Mouse (Mus musculus) left cerebral cortex, postnatal 14 days (tissue): ENCODE results near the gene Hba-a2. TPM values are rescaled to one million over a fixed set of nuclear protein-coding genes. Genes with fewer than 3 reads are reported as not detected.

Experiments used
- total RNA-seq, 2 experiments: library from RNA; stranded (reverse); gene quantifications; 2 replicates each; pipeline ENCODE4 v1.2.3; 2021

Hba-a2 gene
- total RNA-seq, 2 experiments from 2014 or later: 768 to 806 TPM

Other genes with a start within 250 kb of the Hba-a2 start
- gene Il9r, start 96.2 kb upstream of the Hba-a2 start, total RNA-seq: not detected
- gene Snrnp25, start 91.1 kb upstream of the Hba-a2 start, total RNA-seq: 10 to 100 TPM; 24.9 to 26.2 TPM
- gene Rhbdf1, start 74.2 kb upstream of the Hba-a2 start, total RNA-seq: 10 to 100 TPM; 16.5 to 18.0 TPM
- gene Mpg, start 70.0 kb upstream of the Hba-a2 start, total RNA-seq: 10 to 100 TPM; 18.7 to 20.5 TPM
- gene Nprl3, start 28.8 kb upstream of the Hba-a2 start, total RNA-seq: 10 to 100 TPM; 47.0 to 57.0 TPM
- gene Hba-x, start 20.1 kb upstream of the Hba-a2 start, total RNA-seq: not detected
- 100 to 1,000 TPM; 855 to 863 TPM for gene Hba-a1, start 13.0 kb upstream of the Hba-a2 start, total RNA-seq
- 1 to 10 TPM; 1.4 to 2.2 TPM for gene Hbq1b, start 9.5 kb upstream of the Hba-a2 start, total RNA-seq
- 1 to 10 TPM in 1 of 2 experiments, not detected in 1; 1.1 TPM for gene Hbq1a, start 3.6 kb downstream of the Hba-a2 start, total RNA-seq
- 10 to 100 TPM; 20.7 to 23.2 TPM for gene Sh3pxd2b, start 51.3 kb downstream of the Hba-a2 start, total RNA-seq
- gene Ubtd2, start 158.9 kb downstream of the Hba-a2 start, total RNA-seq: 10 to 100 TPM; 52.7 to 53.0 TPM
- gene Efcab9, start 235.6 kb downstream of the Hba-a2 start, total RNA-seq: 1 to 10 TPM in 1 of 2 experiments, not detected in 1; 1.6 TPM
- gene Stk10, start 236.8 kb downstream of the Hba-a2 start, total RNA-seq: 1 to 10 TPM; 6.3 to 7.2 TPM